Comparison of ENCODE assay signal across 9 mouse cellular contexts in the genomic region with DNA sequence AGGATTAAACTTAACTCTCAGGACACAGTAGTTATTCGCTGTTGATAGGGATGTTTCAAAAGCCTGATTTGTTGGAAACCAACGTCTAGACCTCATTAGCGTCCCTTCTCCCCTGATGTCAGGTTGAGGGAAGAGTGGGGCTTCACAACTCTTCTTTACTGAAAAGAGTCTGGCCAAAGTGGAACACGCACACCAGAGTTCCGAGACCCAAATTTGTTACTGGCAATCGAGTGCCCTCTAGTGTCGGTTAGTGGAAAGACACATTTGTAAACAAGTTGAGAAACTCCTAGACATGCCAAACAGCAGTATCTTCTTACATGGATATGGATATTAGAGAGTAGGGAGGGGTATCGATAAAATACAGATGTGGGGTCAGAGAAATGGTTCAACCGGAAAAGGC. TPM values are rescaled to one million over a fixed set of nuclear protein-coding genes. Genes with fewer than 3 reads are reported as not detected.
A peak's percentile ranks its signal among the peaks of the same experiment; 100 is the strongest.
DNase-seq lines count a peak whose midpoint lies in the region; ATAC-seq lines count a peak whose summit lies in the region.
"Had no signal": no experiment of that assay in that cellular context is flagged by ENCODE, and none has a peak within 500 bp of the region (broad histone marks: within the 10 kb centered on the region; RNA-seq: fewer than 3 reads in every experiment).

No protein-coding gene starts in this region.

- H3K27me3 ChIP-seq in forebrain, embryonic 16.5 days (replicated peaks; ENCODE audit: control insufficient read depth, insufficient read depth, low read length): no peaks in the 10 kb centered on the region
- H3K27me3 ChIP-seq: stomach, embryonic 15.5 days had no signal

- DNase-seq in gastrocnemius, adult 18-20 months (ENCODE audit: low spot score): peak; percentile 85
- no peak for DNase-seq in gastrocnemius, postnatal 25 days
- peak; percentile 67 for DNase-seq in B cell, adult 2 months
- DNase-seq in c-Kit-positive CD71-positive TER-119-positive erythroid progenitor cells, embryonic 14.5 days (ENCODE audit: low spot score): peak; percentile 77
- DNase-seq in kidney, postnatal 14 days: peak; percentile 76
- DNase-seq in lung, adult 18-20 months: peak; percentile 23 to 62
- peak; percentile 36 for DNase-seq in right cerebral cortex, postnatal 25 days

- H3K9me3 ChIP-seq in forebrain, embryonic 16.5 days (ENCODE audit: control insufficient read depth, low read length): no peaks in the 10 kb centered on the region
- H3K9me3 ChIP-seq: stomach, embryonic 15.5 days had no signal

- no peak overlapping the region for H3K27ac ChIP-seq in forebrain, embryonic 16.5 days (ENCODE audit: low read length)
- H3K27ac ChIP-seq: stomach, embryonic 15.5 days had no signal

- H3K4me3 ChIP-seq in forebrain, embryonic 16.5 days (replicated peaks; ENCODE audit: low read length): no peak overlapping the region
- H3K4me3 ChIP-seq: stomach, embryonic 15.5 days had no signal

- no peaks in the 10 kb centered on the region for H3K36me3 ChIP-seq in forebrain, embryonic 16.5 days (ENCODE audit: control insufficient read depth, insufficient read depth)
- H3K36me3 ChIP-seq: stomach, embryonic 15.5 days had no signal

- H3K9ac ChIP-seq in forebrain, embryonic 16.5 days (replicated peaks; ENCODE audit: low read depth, low read length): no peak overlapping the region
- H3K9ac ChIP-seq: stomach, embryonic 15.5 days had no signal

- H3K4me2 ChIP-seq in forebrain, embryonic 16.5 days (ENCODE audit: low read length): no peak overlapping the region
- H3K4me2 ChIP-seq: stomach, embryonic 15.5 days had no signal

- WGBS in forebrain, embryonic 16.5 days: 4% methylated on average over 9 of the region's 9 CpGs

- H3K4me1 ChIP-seq in forebrain, embryonic 16.5 days (replicated peaks; ENCODE audit: control insufficient read depth, insufficient read depth, low read length): no peaks in the 10 kb centered on the region
- H3K4me1 ChIP-seq: stomach, embryonic 15.5 days had no signal

- peak; percentile 61; the same call in 1 of the 2 replicates for ATAC-seq in forebrain, embryonic 16.5 days

RNA-seq across cellular contexts. Expression of a gene that starts 14.7 kb away (rescaled TPM):
- 10 to 100 TPM; 21.7 to 23.7 TPM for total RNA-seq in gastrocnemius, adult 18-20 months (2021)
- 10 to 100 TPM; 17.9 to 22.5 TPM for total RNA-seq in gastrocnemius, postnatal 25 days (2021)
- 8.9 and 10.3 TPM in 2 replicates for polyA plus RNA-seq in forebrain, embryonic 16.5 days (2015; fragmentation: Nextera tagmentation; extraction: Ambion mirVana)

RNA-seq across cellular contexts. Expression of a gene that starts 18.1 kb away (rescaled TPM):
- total RNA-seq in gastrocnemius, adult 18-20 months (2021): 10 to 100 TPM; 19.6 to 21.2 TPM
- total RNA-seq in gastrocnemius, postnatal 25 days (2021): 10 to 100 TPM; 16.5 to 22.3 TPM
- polyA plus RNA-seq in forebrain, embryonic 16.5 days (2015; fragmentation: Nextera tagmentation; extraction: Ambion mirVana): 49.7 and 51.1 TPM in 2 replicates
